Mouse (Mus musculus): ENCODE data around the gene Gm39653. TPM values are rescaled to one million over a fixed set of nuclear protein-coding genes. Genes with fewer than 3 reads are reported as not detected.

Gene Gm39653
- polyA plus RNA-seq, 1 experiment: not detected

DNA sequence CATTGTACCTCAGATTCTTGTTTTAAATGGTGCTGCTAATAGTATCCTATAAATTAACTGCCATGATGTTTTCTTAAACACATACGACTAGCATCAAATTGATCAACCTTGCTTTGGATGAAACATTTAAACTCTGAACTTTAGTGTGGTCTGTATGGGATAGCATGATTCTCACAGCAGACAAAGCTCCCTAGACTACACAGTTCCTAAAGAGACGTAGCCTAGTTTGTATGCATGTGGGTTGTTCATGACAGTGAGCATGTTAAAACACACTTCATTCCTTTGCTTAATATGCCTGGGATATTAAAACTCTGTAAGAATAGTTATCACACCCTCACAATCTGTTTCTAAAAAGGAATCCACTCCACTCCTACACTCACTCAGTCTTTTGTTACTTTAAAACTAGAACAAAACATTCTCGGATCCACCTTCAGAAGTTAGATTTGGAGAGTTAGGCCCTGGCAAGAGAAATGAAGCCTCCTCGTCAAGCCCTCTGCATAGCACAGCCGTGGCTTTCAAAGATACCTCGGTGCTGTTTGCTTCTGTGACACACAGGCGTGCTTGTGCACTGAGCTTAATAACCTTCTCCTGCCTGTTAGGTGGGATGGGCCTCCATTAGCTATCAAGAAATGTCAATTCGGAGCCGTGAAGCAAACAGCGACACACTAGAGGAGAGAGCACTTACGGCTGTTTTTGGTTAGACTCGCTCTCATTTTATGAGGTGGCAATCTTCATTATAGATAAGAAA, 41.7 kb upstream of the Gm39653 start:
- Histone ChIP-seq H3ac (ENCODE audit: control insufficient read depth, insufficient read length) (no peak overlapping the region), H3K27me3 (ENCODE audit: control insufficient read depth, insufficient read depth, insufficient read length) (no peaks in the 10 kb centered on the region), H3K4me2 (ENCODE audit: low read depth) (no peak overlapping the region), H3K4me3 (no peak overlapping the region), H3K36me3 (ENCODE audit: control insufficient read depth, insufficient read depth) (no peaks in the 10 kb centered on the region), H3K79me2 (ENCODE audit: control insufficient read depth, insufficient read depth) (no peaks in the 10 kb centered on the region)
- no peak for TF ChIP-seq SRF (IDR thresholded peaks at IDR 0.05; ENCODE audit: control insufficient read depth, insufficient read length, low read depth)
- no peak for TF ChIP-seq TCF12 (IDR thresholded peaks at IDR 0.05; ENCODE audit: insufficient read depth, poor library complexity, severe bottlenecking)
- TF ChIP-seq POLR2A (IDR thresholded peaks at IDR 0.05; ENCODE audit: insufficient read length, low read depth): no peak
- TF ChIP-seq E2F4 (IDR thresholded peaks at IDR 0.05; ENCODE audit: insufficient read depth): no peak
- TF ChIP-seq POLR2AphosphoS2 (IDR thresholded peaks at IDR 0.05; ENCODE audit: insufficient read length, low read depth): no peak
- TF ChIP-seq MYOD1 (IDR thresholded peaks at IDR 0.05; ENCODE audit: control insufficient read depth in 1 of 3, insufficient read length in 2 of 3, low read depth in 2 of 3): no peak
- TF ChIP-seq REST (IDR thresholded peaks at IDR 0.05; ENCODE audit: insufficient read depth, insufficient read length): no peak
- no peak for TF ChIP-seq MAX (IDR thresholded peaks at IDR 0.05; ENCODE audit: low read depth)
- TF ChIP-seq CEBPB (IDR thresholded peaks at IDR 0.05; ENCODE audit: insufficient read depth, poor library complexity, severe bottlenecking): no peak
- no peak for TF ChIP-seq MYOG (IDR thresholded peaks at IDR 0.05; ENCODE audit: control insufficient read depth in 1 of 3, insufficient read depth in 1 of 3, insufficient read length in 2 of 3, low read depth in 2 of 3)
- TF ChIP-seq USF1 (IDR thresholded peaks at IDR 0.05; ENCODE audit: low read depth): no peak
- no peak for TF ChIP-seq TCF3 (IDR thresholded peaks at IDR 0.05; ENCODE audit: insufficient read length, low read depth)

DNA sequence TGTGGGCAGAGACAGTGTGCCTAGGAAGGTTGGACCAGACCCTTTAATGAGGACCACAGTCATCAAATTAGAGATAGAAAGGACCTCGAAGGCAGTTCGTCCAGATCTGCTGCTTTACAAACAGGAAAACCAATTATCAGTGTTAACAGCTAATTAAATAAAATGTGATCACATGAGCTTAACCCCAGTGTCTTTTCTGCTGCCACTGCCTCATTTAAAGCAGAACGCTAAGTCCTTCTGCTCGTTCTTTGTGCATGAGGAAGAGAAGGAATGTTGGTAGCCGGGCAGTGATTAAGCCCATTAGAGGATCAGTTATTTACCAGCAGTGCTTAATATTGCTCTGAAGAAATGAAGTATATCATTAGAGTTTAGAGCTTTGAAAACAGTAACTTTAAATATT, 39.0 kb upstream of the Gm39653 start:
- TF ChIP-seq TCF3 (IDR thresholded peaks at IDR 0.05; ENCODE audit: insufficient read length, low read depth) (no peak), CEBPB (IDR thresholded peaks at IDR 0.05; ENCODE audit: insufficient read depth, poor library complexity, severe bottlenecking) (no peak), MYOG (IDR thresholded peaks at IDR 0.05; ENCODE audit: control insufficient read depth in 1 of 3, insufficient read depth in 1 of 3, insufficient read length in 2 of 3, low read depth in 2 of 3) (no peak), MYOD1 (IDR thresholded peaks at IDR 0.05; ENCODE audit: control insufficient read depth in 1 of 3, insufficient read length in 2 of 3, low read depth in 2 of 3) (no peak), TCF12 (IDR thresholded peaks at IDR 0.05; ENCODE audit: insufficient read depth, poor library complexity, severe bottlenecking) (no peak), POLR2AphosphoS2 (IDR thresholded peaks at IDR 0.05; ENCODE audit: insufficient read length, low read depth) (no peak), USF1 (IDR thresholded peaks at IDR 0.05; ENCODE audit: low read depth) (no peak), SRF (IDR thresholded peaks at IDR 0.05; ENCODE audit: control insufficient read depth, insufficient read length, low read depth) (no peak), E2F4 (IDR thresholded peaks at IDR 0.05; ENCODE audit: insufficient read depth) (no peak)
- no peaks in the 10 kb centered on the region for H3K79me2 ChIP-seq (ENCODE audit: control insufficient read depth, insufficient read depth)
- no peak overlapping the region for H3K4me3 ChIP-seq
- no peaks in the 10 kb centered on the region for H3K36me3 ChIP-seq (ENCODE audit: control insufficient read depth, insufficient read depth)
- H3K27me3 ChIP-seq (ENCODE audit: control insufficient read depth, insufficient read depth, insufficient read length): no peaks in the 10 kb centered on the region
- H3K4me2 ChIP-seq (ENCODE audit: low read depth): no peak overlapping the region
- H3ac ChIP-seq (ENCODE audit: control insufficient read depth, insufficient read length): no peak overlapping the region

DNA sequence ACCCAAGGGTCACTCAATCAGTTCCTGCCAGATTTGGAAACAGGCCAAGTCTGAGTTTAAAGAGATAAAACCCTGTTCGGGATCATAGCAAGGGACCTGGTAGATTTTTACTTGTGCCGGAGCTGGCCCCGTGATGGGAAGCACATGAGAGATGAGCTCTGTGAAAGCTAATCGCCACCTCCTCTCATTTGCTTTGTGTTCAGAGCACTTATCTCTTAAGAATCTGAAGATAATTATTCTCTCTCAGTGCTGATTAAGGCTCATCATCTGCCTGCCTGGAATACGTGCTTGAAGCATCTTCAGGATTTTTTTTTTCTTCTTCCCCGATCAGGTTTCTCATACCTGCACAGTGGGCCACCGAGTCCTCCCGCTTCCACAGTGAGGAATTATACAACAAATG, 36.6 kb upstream of the Gm39653 start:
- no peak overlapping the region for H3K4me2 ChIP-seq (ENCODE audit: low read depth)
- H3K27me3 ChIP-seq (ENCODE audit: control insufficient read depth, insufficient read depth, insufficient read length): no peaks in the 10 kb centered on the region
- no peak for TF ChIP-seq MYOG (IDR thresholded peaks at IDR 0.05; ENCODE audit: control insufficient read depth in 1 of 3, insufficient read depth in 1 of 3, insufficient read length in 2 of 3, low read depth in 2 of 3)
- H3K79me2 ChIP-seq (ENCODE audit: control insufficient read depth, insufficient read depth): no peaks in the 10 kb centered on the region
- H3K4me3 ChIP-seq: no peak overlapping the region
- no peaks in the 10 kb centered on the region for H3K36me3 ChIP-seq (ENCODE audit: control insufficient read depth, insufficient read depth)
- no peak overlapping the region for H3ac ChIP-seq (ENCODE audit: control insufficient read depth, insufficient read length)

DNA sequence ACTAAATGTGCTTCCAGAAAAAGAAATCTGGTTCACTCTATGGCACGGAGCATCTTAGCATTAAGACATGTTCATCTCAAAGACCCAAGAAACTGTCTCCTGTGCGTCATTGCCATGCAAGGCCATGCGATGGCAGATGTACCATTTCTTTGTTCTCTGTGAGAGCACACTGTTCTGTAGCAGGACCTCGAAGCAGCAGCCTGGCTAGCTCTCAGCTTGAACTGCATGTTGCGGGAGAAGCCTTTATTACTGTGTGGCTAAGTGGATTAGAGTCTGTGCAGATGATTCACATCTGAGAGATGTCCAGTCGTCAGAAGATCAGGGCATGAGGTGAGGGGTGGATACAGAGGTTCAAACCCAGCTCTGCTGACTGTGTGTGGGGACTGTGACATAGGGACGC, 28.9 kb upstream of the Gm39653 start:
- no peak for TF ChIP-seq MYOD1 (IDR thresholded peaks at IDR 0.05; ENCODE audit: control insufficient read depth in 1 of 3, insufficient read length in 2 of 3, low read depth in 2 of 3)
- no peak for TF ChIP-seq USF1 (IDR thresholded peaks at IDR 0.05; ENCODE audit: low read depth)
- no peak for TF ChIP-seq CEBPB (IDR thresholded peaks at IDR 0.05; ENCODE audit: insufficient read depth, poor library complexity, severe bottlenecking)
- Histone ChIP-seq H3K4me2 (ENCODE audit: low read depth) (no peak overlapping the region), H3K27me3 (ENCODE audit: control insufficient read depth, insufficient read depth, insufficient read length) (no peaks in the 10 kb centered on the region), H3ac (ENCODE audit: control insufficient read depth, insufficient read length) (no peak overlapping the region), H3K4me3 (no peak overlapping the region), H3K79me2 (ENCODE audit: control insufficient read depth, insufficient read depth) (no peaks in the 10 kb centered on the region), H3K36me3 (ENCODE audit: control insufficient read depth, insufficient read depth) (no peaks in the 10 kb centered on the region)

GRCm38 (mm10) chr1:63603870-63604500, 11.8 kb upstream of the Gm39653 start:
- H3K4me2 ChIP-seq (ENCODE audit: low read depth): no peak overlapping the region
- no peak overlapping the region for H3K4me3 ChIP-seq
- no peaks in the 10 kb centered on the region for H3K27me3 ChIP-seq (ENCODE audit: control insufficient read depth, insufficient read depth, insufficient read length)
- no peaks in the 10 kb centered on the region for H3K79me2 ChIP-seq (ENCODE audit: control insufficient read depth, insufficient read depth)
- no peak for TF ChIP-seq E2F4 (IDR thresholded peaks at IDR 0.05; ENCODE audit: insufficient read depth)
- TF ChIP-seq TCF3 (IDR thresholded peaks at IDR 0.05; ENCODE audit: insufficient read length, low read depth): no peak
- no peak for TF ChIP-seq TCF12 (IDR thresholded peaks at IDR 0.05; ENCODE audit: insufficient read depth, poor library complexity, severe bottlenecking)
- no peak for TF ChIP-seq MAX (IDR thresholded peaks at IDR 0.05; ENCODE audit: low read depth)
- no peak for TF ChIP-seq POLR2AphosphoS2 (IDR thresholded peaks at IDR 0.05; ENCODE audit: insufficient read length, low read depth)
- TF ChIP-seq REST (IDR thresholded peaks at IDR 0.05; ENCODE audit: insufficient read depth, insufficient read length): no peak
- TF ChIP-seq CEBPB (IDR thresholded peaks at IDR 0.05; ENCODE audit: insufficient read depth, poor library complexity, severe bottlenecking): no peak
- TF ChIP-seq SRF (IDR thresholded peaks at IDR 0.05; ENCODE audit: control insufficient read depth, insufficient read length, low read depth): no peak
- no peak for TF ChIP-seq POLR2A (IDR thresholded peaks at IDR 0.05; ENCODE audit: insufficient read length, low read depth)
- no peak for TF ChIP-seq MYOG (IDR thresholded peaks at IDR 0.05; ENCODE audit: control insufficient read depth in 1 of 3, insufficient read depth in 1 of 3, insufficient read length in 2 of 3, low read depth in 2 of 3)
- no peak for TF ChIP-seq USF1 (IDR thresholded peaks at IDR 0.05; ENCODE audit: low read depth)
- TF ChIP-seq MYOD1 (IDR thresholded peaks at IDR 0.05; ENCODE audit: control insufficient read depth in 1 of 3, insufficient read length in 2 of 3, low read depth in 2 of 3): no peak
- H3ac ChIP-seq (ENCODE audit: control insufficient read depth, insufficient read length): no peak overlapping the region
- H3K36me3 ChIP-seq (ENCODE audit: control insufficient read depth, insufficient read depth): no peaks in the 10 kb centered on the region
